Mouse (Mus musculus) left cerebral cortex, postnatal 14 days (tissue): Measurements from ENCODE around the gene Samd3. TPM values are rescaled to one million over a fixed set of nuclear protein-coding genes. Genes with fewer than 3 reads are reported as not detected.
A peak's percentile ranks its signal among the peaks of the same experiment; 100 is the strongest.

Experiments used
- DNase-seq, 2 experiments: peaks; one replicate each; pipeline ENCODE4 v3.0.0; 2021 to 2022; ENCODE audit warnings: low spot score in 2 of 2, mixed read lengths in 1 of 2
- intact Hi-C: fragments of 180-260 bp; cut with DNase I; formaldehyde crosslinking; loops from one replicate; pipeline ENCODE4 v1.15.1; 2025
- long read RNA-seq, 2 experiments: library from polyadenylated mRNA; stranded (forward); transcript quantifications; one replicate each; pipeline ENCODE4 v2.0.0; 2021
- total RNA-seq, 2 experiments: library from RNA; stranded (reverse); gene quantifications; 2 replicates each; pipeline ENCODE4 v1.2.3; 2021

Gene Samd3
- 1 to 10 TPM; 1.4 to 3.5 TPM for total RNA-seq
- long read RNA-seq, experiment 1, partial matches to known transcripts, result 0 of 1 reads
- long read RNA-seq, experiment 1, other reads (novel, unspliced or antisense), result 1 of 1 reads
- long read RNA-seq, experiment 2, partial matches to known transcripts, result 1 of 3 reads
- long read RNA-seq, experiment 2, other reads (novel, unspliced or antisense), result 2 of 3 reads

DNA sequence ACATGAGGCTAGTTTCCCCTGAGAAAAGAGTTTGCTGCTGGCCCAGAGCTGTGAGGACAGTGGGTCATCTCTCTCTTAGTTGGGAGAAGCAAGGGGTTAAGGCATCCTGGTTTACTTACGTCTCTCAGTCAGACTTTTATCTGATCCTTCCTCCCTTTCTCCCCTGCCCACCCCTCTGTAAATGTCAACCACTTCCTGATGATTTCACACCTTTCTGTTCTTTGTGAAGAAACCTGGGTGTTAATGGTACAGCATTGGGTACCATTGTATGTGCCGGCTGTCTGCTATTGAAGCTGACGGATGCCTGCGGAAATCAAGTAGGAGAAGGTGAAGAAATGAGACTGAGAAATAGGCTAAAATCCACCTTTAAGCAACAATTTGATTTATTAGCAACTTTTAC lies at the start of gene Samd3:
TSS of gene Samd3 (plus strand) at position 220 of the 400 bp plus-strand sequence.
- no peak for DNase-seq
- intact Hi-C loops, result no loop called here

DNA sequence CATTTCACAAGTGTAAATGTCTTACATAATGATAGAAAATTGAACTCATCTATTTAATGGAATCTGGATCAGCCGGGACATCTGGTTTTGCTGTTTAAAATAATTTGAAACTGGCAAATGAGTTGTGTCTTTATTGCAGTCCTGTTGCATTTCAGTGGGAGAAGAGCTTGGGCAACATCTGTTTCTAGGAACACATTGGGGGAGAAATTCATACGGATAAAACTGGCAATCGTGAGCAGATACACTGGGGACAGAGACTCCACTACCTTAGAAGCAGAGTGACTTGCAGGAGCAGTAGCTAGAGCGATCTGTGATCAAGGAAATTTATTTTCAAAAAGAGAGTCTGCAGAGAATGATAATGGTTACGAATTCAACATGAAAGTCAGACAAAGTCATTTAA lies 44.2 kb upstream of the Samd3 start:
- DNase-seq, result peak in 1 of 2 experiments; percentile 7
- intact Hi-C loops, result no loop called here

DNA sequence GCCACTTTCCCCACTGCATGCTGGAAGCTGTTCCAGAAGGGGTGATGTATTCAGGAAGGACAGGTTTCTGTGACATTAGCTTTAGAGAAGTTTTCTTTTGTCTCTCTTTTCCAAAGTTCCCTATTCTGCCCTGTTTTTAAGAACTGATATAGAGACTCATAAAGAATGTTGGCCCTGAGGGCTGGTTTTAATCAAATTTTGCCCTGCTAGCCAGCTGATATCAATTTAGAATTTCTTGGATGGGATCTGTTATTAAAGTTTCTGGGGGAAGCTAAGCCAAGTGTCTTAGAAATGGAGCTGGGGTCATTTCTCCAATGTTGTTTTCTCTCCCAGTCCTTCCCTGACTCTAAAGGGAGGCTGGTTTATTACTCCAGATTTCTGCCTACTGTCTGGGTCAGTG lies 38.7 kb upstream of the Samd3 start:
- intact Hi-C loops, result no loop called here
- no peak for DNase-seq

DNA sequence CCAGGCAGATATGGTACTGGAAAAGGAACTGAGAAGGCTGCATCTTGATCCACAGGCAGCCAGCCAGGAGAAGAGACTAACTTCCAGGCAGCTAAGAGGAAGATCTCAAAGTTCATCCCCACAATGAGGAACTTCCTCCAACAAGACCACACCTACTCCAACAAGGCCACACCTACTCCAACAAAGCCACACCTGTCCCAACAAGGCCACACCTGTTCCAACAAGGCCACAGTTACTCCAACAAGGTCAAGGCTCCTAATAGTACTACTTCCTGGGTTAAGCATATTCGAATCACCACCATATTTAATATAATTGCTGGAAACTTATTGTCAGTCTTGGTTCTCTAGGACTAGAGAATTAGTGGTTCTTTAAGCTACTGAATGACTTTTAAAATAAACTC lies 34.6 kb upstream of the Samd3 start:
- intact Hi-C loops, result no loop called here
- DNase-seq, result no peak

DNA sequence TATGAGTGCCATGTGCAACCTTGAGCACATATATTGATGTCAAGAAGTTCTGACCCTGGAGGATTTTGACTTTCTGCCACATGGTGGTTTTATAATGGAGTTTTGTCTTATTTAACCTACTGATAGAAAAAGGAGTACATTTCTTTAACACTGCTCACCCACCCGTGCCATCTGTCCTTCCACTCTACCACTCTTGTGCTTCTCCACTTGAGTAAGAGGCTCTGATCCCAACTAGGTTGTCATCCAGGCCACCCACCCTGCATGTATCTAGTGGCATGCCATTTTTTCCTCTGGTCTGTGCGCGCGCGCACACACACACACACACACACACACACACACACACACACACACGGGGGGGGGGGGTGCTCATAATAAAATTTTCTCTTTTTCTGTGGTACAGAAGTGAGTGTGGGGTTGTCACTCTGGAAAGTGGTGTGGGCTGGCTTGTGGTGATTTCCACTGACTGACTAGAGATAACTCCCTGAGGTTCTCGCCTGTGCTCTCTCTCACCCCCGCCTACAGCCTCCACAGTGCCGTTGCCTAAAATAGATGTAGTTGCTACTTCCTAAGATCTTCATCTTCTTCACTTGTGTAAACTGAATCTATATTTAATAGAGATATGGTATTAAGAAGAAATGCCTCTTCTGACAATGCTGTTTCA lies 26.7 kb upstream of the Samd3 start:
- no peak for DNase-seq

DNA sequence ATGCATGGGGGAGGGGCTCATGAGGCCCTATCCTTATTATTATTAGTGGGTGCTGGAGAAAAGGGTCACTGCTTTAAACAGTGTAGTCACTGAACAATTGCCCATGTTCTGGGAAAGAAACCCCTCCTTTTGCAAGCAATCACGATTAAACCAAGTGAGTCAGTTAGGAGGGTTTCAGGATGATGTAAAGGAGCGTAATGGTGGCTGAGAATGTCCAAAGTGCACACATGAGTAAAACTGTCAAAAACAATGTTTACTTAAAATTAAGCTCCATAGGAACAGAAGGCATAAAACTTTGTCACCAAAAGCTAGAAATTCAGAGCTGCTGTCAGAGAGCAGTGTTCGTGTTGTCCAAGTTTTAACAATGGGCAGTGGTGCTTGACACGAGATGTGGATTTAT lies 8.8 kb upstream of the Samd3 start:
- intact Hi-C loops, result no loop called here

More for the DNA sequence above, 26.7 kb upstream of the Samd3 start:
- intact Hi-C loops, result no loop called here

DNA sequence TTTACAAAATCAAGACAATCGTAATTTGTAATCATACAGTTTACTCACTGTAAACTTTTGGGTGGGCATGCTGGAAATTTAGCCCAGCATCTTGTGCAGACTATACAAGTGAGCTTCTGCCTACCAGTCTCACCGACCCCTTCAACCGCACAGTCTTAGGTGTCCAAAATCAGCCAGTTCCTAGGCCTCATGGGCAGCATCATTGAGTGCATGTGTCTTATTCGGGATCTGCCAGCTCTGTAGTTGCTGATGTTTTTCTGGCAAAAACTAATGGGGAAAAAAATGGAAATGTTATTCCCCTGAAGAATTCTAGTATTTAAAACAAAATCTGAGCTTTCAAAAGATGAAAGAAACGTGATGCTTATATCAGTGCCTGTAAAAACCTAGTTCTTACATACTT lies 3.3 kb upstream of the Samd3 start:
- intact Hi-C loops, result no loop called here
- no peak for DNase-seq

More for the DNA sequence above, 8.8 kb upstream of the Samd3 start:
- no peak for DNase-seq

DNA sequence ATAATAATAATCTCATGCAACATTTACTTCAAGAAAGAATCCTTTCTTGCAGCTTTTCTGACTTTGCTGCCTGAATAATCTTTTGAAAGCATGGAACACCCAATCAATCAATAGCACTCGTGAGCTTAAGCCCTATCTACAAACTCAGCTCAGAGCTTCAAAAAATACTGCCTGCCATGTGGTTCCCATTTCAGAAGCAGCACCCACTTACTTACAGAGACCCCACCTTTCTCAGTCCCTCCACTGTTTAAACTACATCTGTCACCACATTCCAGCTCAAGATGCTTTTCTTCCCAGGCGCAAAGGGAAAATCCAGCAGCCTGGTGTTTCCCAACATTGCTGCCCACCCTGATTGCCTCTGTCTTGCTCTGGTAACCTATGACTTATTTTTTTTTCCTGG lies 2.8 kb upstream of the Samd3 start:
- intact Hi-C loops, result no loop called here
- DNase-seq, result no peak

DNA sequence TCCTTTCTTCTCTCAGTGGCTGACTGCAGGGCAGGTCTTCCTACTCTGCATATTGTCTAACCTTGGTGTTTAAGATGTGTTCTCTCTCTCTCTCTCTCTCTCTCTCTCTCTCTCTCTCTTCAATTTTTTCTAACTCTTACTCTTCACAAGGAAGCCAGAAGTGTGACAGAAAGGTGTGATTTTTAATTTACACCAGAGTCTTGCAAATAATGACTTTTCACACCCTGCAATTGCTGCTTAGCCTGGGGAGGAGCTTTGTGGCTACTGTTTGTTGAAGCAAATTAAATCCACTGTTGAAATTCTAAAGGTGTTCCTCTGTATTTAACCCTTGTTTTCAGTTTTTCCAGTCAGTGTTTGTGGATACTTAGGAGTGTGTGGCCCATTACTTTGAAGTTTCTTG lies 1.3 kb upstream of the Samd3 start:
- intact Hi-C loops, result no loop called here
- DNase-seq, result no peak

DNA sequence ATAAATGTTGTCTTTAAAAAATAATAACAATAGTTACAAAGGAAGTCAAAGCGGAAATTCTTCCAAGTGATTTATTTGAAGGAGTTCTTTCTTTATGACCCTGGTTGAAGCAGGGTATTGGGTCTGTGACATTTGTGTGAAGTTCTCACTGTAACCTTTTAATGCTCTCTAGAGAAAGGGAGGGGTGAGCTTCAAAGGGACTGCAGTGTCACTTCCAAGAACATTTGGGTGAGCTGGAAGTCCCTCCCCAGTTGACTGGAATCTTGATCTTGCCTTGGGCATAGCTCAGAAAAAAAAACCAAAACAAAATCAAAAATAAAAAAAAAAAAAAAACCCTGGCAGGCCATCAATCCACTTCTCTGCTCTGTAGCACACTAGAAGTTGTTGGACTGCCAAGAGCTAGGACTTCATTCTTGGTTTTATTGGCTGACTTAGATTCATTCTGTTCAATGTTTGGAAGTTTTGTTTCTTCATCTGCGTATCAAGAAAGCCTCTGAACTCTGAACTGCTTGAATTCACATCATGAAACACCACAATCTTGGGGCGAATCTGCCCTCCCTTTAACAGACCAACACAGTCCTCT lies 2.7 kb downstream of the Samd3 start:
- no peak for DNase-seq
- intact Hi-C loops, result no loop called here

DNA sequence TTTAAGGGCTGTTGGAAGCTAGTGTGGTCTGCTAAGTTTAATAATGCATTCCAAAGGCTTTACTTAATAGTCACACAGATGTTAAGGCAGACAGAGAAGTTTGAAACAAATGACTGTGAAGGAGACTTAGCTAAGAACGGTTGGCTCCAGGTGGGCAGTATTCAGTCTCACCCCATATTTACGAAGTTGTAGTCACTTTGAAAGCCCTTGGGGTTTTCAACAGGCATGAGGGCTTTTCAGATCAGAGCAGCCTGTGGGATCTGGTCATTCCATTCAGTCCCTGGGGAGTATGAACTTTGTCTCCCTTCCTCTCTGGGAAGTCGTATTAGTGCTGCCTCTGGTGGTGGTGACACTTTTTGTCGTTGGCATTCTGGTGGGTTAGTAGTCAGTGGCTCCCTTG lies 9.1 kb downstream of the Samd3 start:
- no peak for DNase-seq
- intact Hi-C loops, result no loop called here

DNA sequence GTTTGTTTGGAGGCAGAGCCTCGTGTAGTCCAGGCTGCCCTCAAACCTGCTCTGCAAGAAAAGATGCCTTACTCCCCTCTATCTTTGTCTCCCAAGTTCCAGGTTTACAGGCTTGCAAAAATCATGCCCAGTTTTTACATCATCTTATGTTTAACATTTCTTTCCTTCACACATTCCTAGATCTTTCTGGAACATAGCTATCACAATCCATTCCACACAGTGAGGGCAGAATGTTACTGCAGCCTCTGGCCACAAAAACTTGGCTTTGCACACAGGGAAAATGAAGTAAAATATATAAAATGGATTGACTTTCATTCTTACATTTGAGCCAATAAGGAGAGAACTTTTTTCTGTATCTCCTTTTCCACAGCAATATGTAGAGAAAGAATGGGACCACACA lies 9.6 kb downstream of the Samd3 start:
- intact Hi-C loops, result no loop called here
- DNase-seq, result no peak

DNA sequence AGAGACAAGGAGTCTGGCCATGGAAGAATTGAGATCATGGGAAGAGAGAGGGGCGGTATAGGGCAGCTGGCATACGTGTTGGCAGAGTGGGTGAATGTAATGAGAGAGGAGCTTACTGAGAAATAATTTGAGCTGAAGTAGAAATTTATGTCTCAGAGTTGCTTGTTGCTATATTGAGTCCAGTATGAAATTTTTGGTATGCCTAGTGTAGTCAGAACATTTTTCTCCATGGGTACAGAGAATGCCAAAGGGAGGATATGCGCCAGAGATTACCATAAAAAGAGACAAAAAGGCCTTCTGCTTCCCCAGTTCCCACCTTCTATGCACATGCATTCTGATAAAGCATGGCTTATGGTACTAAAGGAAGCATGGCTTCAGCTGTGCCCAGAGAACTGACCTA lies 13.7 kb downstream of the Samd3 start:
- DNase-seq, result peak in 1 of 2 experiments; percentile 15
- intact Hi-C loops, result no loop called here

DNA sequence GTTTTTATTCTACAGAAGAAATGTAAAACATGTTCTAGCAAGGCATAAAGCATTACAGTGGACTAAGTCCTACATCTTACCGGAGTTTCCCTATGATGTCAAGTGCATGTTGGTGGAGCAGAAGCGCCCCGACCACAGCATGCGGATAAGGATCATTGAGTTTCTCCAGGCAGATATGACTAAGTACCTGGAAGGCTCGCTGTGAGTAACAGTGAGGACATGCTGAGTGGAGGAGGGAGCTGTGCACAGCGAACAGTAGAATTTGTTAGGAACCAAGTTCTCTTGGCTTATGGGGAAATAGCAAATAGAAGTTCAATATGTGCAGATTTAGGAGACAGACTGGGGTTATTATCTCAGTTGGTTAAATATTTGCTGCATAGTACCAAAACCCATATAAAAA lies 15.0 kb downstream of the Samd3 start:
- intact Hi-C loops, result no loop called here
- no peak for DNase-seq

DNA sequence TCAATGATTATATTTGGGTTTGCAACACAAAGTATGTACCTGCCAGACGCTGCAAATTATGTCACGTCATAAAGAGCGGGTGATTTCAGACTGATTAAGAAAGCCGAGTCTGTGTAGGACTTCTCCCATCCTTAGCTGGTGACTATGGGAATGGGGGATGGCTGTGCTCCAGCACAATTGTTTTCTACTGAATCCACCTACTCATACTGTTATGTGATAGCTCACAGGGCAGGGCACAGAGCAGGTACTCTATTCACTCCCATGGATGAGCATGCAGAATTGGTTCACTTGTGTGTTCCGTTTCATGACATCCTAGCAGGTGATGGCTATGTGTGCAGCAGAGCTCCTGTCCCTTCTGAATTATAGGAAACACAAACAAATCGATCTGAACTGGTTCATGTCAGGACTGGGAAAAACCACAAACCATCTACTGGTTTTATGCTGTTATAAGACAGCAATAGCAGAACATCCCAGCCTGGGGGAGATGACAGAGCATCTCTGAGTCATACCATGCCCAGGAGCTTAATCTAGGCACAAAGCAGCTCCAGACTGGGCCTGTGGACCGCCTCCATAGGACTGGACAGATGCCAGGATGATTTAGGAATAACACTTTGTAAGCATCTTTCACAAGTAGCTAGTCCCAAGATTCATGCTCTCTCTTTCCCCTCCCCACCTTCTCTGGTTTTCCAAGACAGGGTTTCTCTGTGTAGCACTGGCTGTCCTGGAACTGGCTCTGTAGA lies 20.1 kb downstream of the Samd3 start:
- DNase-seq, result peak; percentile 70 to 91
- intact Hi-C loops, result no loop called here

DNA sequence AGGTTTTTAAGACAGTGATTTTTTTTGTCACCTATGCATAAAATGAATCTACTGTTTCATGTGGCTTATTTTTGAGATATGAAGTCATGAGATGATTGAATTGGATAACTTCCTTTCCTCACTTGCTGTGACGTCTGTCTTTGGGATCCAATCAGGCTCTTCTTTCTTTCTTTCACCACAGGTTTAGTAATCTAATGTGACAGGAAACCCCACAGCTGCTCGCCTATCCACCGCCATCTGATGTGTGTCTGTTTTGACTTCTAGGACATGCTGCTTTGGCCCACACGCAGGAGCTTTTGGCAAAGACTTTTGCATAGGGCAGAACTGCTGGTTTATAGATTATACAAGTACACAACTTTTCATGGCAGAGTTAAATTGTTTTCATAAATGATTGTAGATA lies 30.4 kb downstream of the Samd3 start:
- intact Hi-C loops, result no loop called here
- DNase-seq, result no peak

DNA sequence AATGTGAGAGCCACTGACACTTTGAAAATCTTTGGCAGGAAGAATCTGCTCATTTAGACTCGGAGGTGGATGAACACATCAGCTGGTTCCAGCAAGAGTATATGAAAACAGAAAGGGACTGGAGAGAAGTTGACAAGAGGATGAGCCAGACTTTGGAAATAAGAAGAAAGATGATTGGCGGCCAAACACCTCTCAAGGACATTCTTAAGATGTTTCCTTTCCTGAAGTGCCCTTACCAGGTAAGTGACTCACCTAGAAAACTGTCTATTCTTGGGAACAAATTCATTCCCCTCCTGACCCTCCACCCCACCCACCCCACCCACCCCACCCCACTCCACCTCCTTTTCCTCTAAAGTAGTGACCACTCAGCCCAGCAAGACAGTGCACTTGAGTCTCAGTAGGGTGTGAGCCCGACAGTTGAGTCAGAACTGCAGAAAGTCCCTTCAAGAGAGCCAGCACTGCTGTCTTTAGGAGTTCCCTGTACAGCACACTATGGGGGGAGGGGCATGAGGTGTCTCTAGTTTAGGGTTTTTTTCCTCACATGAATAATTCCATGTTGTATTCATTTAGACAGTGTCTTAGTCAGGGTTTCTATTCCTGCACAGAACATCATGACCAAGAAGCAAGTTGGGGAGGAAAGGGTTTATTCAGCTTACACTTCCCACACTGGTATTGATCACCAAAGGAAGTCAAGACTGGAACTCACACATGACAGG lies 34.4 kb downstream of the Samd3 start:
- peak in 1 of 2 experiments; percentile 45 for DNase-seq

DNA sequence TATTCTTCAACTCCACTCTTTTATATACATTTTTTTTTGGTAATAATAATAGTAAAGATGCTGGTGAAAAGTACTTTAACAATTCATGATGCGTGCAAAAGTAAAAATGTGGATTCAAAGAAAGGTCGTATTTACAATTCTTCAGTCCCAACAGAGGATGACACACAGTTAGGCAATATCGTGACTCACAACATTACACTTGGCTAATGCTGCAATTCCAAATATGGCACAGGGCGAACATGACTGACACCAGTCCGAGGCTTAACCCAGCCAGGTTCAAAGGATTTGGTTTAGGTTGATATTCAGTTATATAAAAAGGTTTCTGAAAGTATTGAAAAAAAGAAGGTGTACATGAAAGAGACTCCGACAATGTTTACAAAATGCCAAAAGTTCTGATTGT lies 45.9 kb downstream of the Samd3 start:
- intact Hi-C loops, result no loop called here
- no peak for DNase-seq

More for the DNA sequence above, 34.4 kb downstream of the Samd3 start:
- intact Hi-C loops, result no loop called here

DNA sequence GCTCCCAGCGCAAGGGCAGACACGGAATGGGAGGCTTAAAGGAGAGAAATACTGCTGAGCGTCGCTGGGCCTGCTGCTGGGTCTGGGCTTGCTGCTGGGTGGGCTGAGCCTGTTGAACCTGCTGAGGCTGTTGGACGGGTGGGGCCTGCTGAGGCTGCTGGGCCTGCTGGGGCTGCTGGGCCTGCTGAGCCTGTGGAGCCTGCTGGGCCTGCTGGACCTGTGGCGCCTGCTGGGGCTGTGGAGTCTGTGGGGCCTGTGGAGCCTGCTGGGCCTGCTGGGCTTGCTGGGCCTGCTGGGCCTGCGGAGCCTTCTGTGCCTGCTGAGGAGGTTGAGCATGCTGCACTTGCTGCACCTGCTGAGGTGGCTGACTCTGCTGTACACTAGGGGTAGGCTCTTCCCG lies 50.5 kb downstream of the Samd3 start:
- intact Hi-C loops, result no loop called here
- DNase-seq, result no peak

DNA sequence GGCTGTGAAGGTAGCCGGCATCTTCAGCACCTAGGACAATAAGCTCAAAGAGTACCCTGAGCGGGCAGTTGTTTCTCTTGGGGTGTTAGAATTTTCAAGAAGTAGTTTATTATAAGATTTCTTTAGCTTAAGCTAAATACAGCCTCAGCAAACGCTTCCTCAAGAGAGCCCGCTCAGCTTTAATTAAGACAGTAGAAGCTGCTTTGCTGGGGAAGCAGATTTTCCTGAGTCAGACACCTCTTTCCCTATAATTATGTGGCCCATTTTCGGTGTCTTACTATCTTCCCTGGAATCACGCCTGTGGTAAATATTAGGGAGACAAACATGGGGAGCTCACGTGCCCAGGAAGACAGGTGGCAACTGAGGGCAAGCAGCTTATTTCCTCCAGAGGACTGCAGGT lies 57.6 kb downstream of the Samd3 start:
- intact Hi-C loops, result no loop called here
- no peak for DNase-seq
